In the genomic region with DNA sequence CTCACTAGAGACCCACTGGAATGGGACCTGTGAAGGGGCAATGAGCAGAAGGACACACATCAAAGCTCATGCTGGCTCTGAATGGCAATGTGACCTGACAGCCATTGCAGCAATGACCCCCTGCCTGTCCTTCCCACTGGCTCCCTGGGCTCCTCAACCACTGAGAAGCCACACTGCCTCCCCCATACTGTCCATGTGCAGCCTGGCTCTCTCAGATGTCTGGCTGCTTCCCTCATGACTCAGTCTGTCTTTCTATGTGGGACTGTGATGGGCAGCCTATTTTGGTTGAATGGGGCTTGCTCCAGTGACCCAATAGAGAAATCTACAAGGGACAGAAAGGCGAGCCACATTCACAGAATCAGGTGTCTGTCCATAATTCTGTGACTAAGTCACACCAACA, we compare ENCODE assay signal across 14 mouse cellular contexts.
"Had no signal": no experiment of that assay in that cellular context is flagged by ENCODE, and none has a peak within 500 bp of the region (broad histone marks: within the 10 kb centered on the region; RNA-seq: fewer than 3 reads in every experiment).

No protein-coding gene starts in this region.

- DNase-seq: liver, postnatal 0 days; lung, adult 2 months; lung, postnatal 14 days; lung, postnatal 36 days; retina, postnatal 1 day; right cerebral cortex, adult 18-20 months; right cerebral cortex, postnatal 4 days; spleen, adult 18-20 months; thymus, adult 18-20 months; thymus, postnatal 14 days; thymus, postnatal 36 days had no signal

- ATAC-seq: liver, postnatal 0 days; lung, postnatal 0 days; midbrain, embryonic 13.5 days; midbrain, embryonic 15.5 days had no signal
